Mouse (Mus musculus): Measurements from ENCODE around the gene Zfp385b. TPM values are rescaled to one million over a fixed set of nuclear protein-coding genes. Genes with fewer than 3 reads are reported as not detected.

Gene Zfp385b
- total and polyA plus RNA-seq, 3 experiments = not detected

Other genes with a start within 250 kb of the Zfp385b start
- gene Cwc22, start 126.7 kb upstream of the Zfp385b start, total RNA-seq (2012; rRNA removed) = 53.2 and 58.8 TPM in 2 replicates
- gene Cwc22, start 126.7 kb upstream of the Zfp385b start, total RNA-seq (2014; rRNA removed) = 51.3 and 52.8 TPM in 2 replicates
- gene Cwc22, start 126.7 kb upstream of the Zfp385b start, polyA plus RNA-seq (2012; ENCODE audit: insufficient read length, low read depth) = 74.5 and 93.3 TPM in 2 replicates

Measured in CH12.LX (cell line).